ENCODE assay signal across 16 mouse cellular contexts in the genomic region with DNA sequence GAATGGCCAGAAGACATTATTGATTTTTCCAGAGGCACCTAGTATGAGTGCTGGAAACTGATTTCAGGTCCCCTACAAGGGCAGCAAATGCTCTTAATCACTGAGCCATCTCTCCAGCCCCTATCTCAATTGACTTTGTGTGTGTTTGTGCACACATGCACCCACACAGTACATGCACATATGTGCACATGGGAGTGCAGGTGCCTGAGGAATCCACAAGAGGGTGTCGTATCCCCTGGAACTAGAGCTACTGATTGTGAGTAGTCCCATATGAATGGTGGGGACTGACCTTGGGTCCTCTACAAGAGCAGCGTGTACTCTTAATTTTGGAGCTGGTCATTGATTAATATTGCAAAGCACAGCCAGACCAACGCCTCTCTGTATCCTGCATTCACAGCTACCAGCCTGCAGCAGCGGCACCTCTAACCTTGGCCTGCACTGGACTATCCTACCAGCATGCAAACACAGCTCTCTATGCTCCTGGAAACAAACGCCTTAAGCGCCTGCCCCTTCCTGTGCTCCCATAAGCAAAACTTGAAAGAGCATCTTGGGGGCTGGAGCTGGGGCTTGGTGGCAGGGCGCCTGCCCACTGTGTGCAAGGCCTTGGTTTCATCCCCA. TPM values are rescaled to one million over a fixed set of nuclear protein-coding genes. Genes with fewer than 3 reads are reported as not detected.
DNase-seq lines count a peak whose midpoint lies in the region; ATAC-seq and TF ChIP-seq lines count a peak whose summit lies in the region.
"Had no signal": no experiment of that assay in that cellular context is flagged by ENCODE, and none has a peak within 500 bp of the region (broad histone marks: within the 10 kb centered on the region; RNA-seq: fewer than 3 reads in every experiment).

No protein-coding gene starts in this region.

- H3K4me3 ChIP-seq in hindbrain, embryonic 15.5 days = no peak overlapping the region
- H3K4me3 ChIP-seq in hindbrain, embryonic 11.5 days (ENCODE audit: low read depth, low read length) = no peak overlapping the region
- H3K4me3 ChIP-seq in lung, embryonic 16.5 days (ENCODE audit: low read length) = no peak overlapping the region
- H3K4me3 ChIP-seq in MEL (ENCODE audit: control insufficient read depth in 1 of 2, insufficient read depth in 1 of 2, low read depth in 2 of 2, low read length in 2 of 2) = no peak overlapping the region
- H3K4me3 ChIP-seq: forebrain, embryonic 13.5 days had no signal

- TF ChIP-seq RAD21 in MEL (IDR thresholded peaks at IDR 0.05; ENCODE audit: low read depth, low read length) = peak; percentile 45

- no peak for TF ChIP-seq POLR2A in MEL (IDR thresholded peaks at IDR 0.05; ENCODE audit: control insufficient read depth in 1 of 2, insufficient read depth in 1 of 2, low read depth in 1 of 2, low read length in 2 of 2, poor library complexity in 1 of 2)

- peak; percentile 58; the same call in 1 of the 2 replicates for ATAC-seq in hindbrain, embryonic 15.5 days (ENCODE audit: low FRiP score, low read depth)
- no peak for ATAC-seq in hindbrain, embryonic 11.5 days (ENCODE audit: low FRiP score)
- ATAC-seq in lung, embryonic 16.5 days (ENCODE audit: low read depth) = no peak
- ATAC-seq: forebrain, embryonic 13.5 days had no signal

- no peak for DNase-seq in hindbrain, embryonic 11.5 days (ENCODE audit: low spot score)
- DNase-seq in lung, adult 18-20 months = no peak
- peak; percentile 55 for DNase-seq in MEL (ENCODE audit: low read depth, low spot score)
- DNase-seq in induced T-regulatory cell, adult 2 months (ENCODE audit: low read depth) = peak; percentile 34
- DNase-seq in layer of hippocampus, adult 9-10 months (ENCODE audit: low spot score) = no peak
- DNase-seq: adrenal gland, adult 8-10 months; cerebellum, adult 11 months; gastrocnemius, postnatal 14 days; kidney, postnatal 36 days had no signal

- TF ChIP-seq EP300 in MEL (IDR thresholded peaks at IDR 0.05; ENCODE audit: low read depth in 1 of 2, low read length in 2 of 2) = no peak

- WGBS in hindbrain, embryonic 15.5 days = 84% methylated on average over 7 of the region's 7 CpGs
- WGBS in hindbrain, embryonic 11.5 days = 90% methylated on average over 7 of the region's 7 CpGs
- 80% methylated on average over 7 of the region's 7 CpGs for WGBS in lung, embryonic 16.5 days

- no peaks in the 10 kb centered on the region for H3K27me3 ChIP-seq in hindbrain, embryonic 15.5 days
- H3K27me3 ChIP-seq in hindbrain, embryonic 11.5 days (ENCODE audit: control insufficient read depth, insufficient read depth, low read length) = no peaks in the 10 kb centered on the region
- H3K27me3 ChIP-seq in lung, embryonic 16.5 days (ENCODE audit: control insufficient read depth, insufficient read depth, low read depth, low read length) = no peaks in the 10 kb centered on the region
- H3K27me3 ChIP-seq in MEL (ENCODE audit: control insufficient read depth in 1 of 2, insufficient read depth in 2 of 2, low read length in 2 of 2) = no peaks in the 10 kb centered on the region
- H3K27me3 ChIP-seq: forebrain, embryonic 13.5 days had no signal

- H3K79me2 ChIP-seq in MEL (ENCODE audit: control insufficient read depth, insufficient read depth, low read length, poor library complexity) = no peaks in the 10 kb centered on the region

- H3K36me3 ChIP-seq in hindbrain, embryonic 15.5 days = peaks cover 8% of the 10 kb centered on the region
- no peaks in the 10 kb centered on the region for H3K36me3 ChIP-seq in hindbrain, embryonic 11.5 days (ENCODE audit: control insufficient read depth, insufficient read depth, low read length)
- H3K36me3 ChIP-seq in lung, embryonic 16.5 days (ENCODE audit: control insufficient read depth, insufficient read depth, low read length) = no peaks in the 10 kb centered on the region
- H3K36me3 ChIP-seq in MEL (ENCODE audit: control insufficient read depth in 1 of 2, insufficient read depth in 2 of 2, low read length in 2 of 2) = no peaks in the 10 kb centered on the region

- no peak overlapping the region for H3K27ac ChIP-seq in hindbrain, embryonic 15.5 days (replicated peaks)
- no peak overlapping the region for H3K27ac ChIP-seq in hindbrain, embryonic 11.5 days (ENCODE audit: low read depth, low read length)
- H3K27ac ChIP-seq in lung, embryonic 16.5 days (ENCODE audit: low read length) = peak overlapping the region; percentile 66
- no peak overlapping the region for H3K27ac ChIP-seq in MEL (ENCODE audit: control insufficient read depth, low read depth, low read length)

- 0 out of 2 replicates have a peak, but pooled peaks cover 5% of the 10 kb centered on the region for H3K4me1 ChIP-seq in hindbrain, embryonic 15.5 days (replicated peaks)
- H3K4me1 ChIP-seq in hindbrain, embryonic 11.5 days (replicated peaks; ENCODE audit: control insufficient read depth, insufficient read depth, low read length) = no peaks in the 10 kb centered on the region
- H3K4me1 ChIP-seq in lung, embryonic 16.5 days (replicated peaks; ENCODE audit: control insufficient read depth, insufficient read depth, low read length) = 0 out of 2 replicates have a peak, but pooled peaks cover 9% of the 10 kb centered on the region
- H3K4me1 ChIP-seq in MEL (ENCODE audit: control insufficient read depth in 1 of 2, insufficient read depth in 2 of 2, low read length in 2 of 2) = 0 out of 4 replicates have a peak, but pooled peaks cover 0 to 3% of the 10 kb centered on the region in 2 experiments

- H3K4me2 ChIP-seq in hindbrain, embryonic 15.5 days = no peak overlapping the region
- H3K4me2 ChIP-seq in hindbrain, embryonic 11.5 days (replicated peaks; ENCODE audit: low read depth, low read length) = no peak overlapping the region
- no peak overlapping the region for H3K4me2 ChIP-seq in lung, embryonic 16.5 days (ENCODE audit: low read depth, low read length)
- H3K4me2 ChIP-seq: forebrain, embryonic 13.5 days had no signal

- no peak overlapping the region for H3K9ac ChIP-seq in hindbrain, embryonic 15.5 days
- H3K9ac ChIP-seq in hindbrain, embryonic 11.5 days (ENCODE audit: low read depth, low read length) = no peak overlapping the region
- no peak overlapping the region for H3K9ac ChIP-seq in lung, embryonic 16.5 days (ENCODE audit: low read length)
- no peak overlapping the region for H3K9ac ChIP-seq in MEL (ENCODE audit: control insufficient read depth, low read depth, low read length, poor library complexity, severe bottlenecking)
- H3K9ac ChIP-seq: forebrain, embryonic 13.5 days had no signal

- H3K9me3 ChIP-seq in hindbrain, embryonic 15.5 days = no peaks in the 10 kb centered on the region
- H3K9me3 ChIP-seq in hindbrain, embryonic 11.5 days (ENCODE audit: control insufficient read depth, low read length) = no peaks in the 10 kb centered on the region
- H3K9me3 ChIP-seq in lung, embryonic 16.5 days (ENCODE audit: control insufficient read depth, low read length) = peaks cover 2% of the 10 kb centered on the region; the same call in 1 of the 2 replicates
- no peaks in the 10 kb centered on the region for H3K9me3 ChIP-seq in MEL (replicated peaks; ENCODE audit: insufficient read depth, low read length)

- peak; percentile 47 to 60 (median 59) for TF ChIP-seq CTCF in MEL (IDR thresholded peaks at IDR 0.05 in 2 of 3, conservative IDR thresholded peaks at IDR 0.05 in 1 of 3; ENCODE audit: control insufficient read depth in 1 of 3, insufficient read depth in 1 of 3, low read depth in 2 of 3, low read length in 3 of 3, poor library complexity in 1 of 3, severe bottlenecking in 1 of 3)

TF ChIP-seq in MEL, 35 proteins besides CTCF, POLR2A, EP300 and RAD21:
- TF ChIP-seq MYC (IDR thresholded peaks at IDR 0.05; ENCODE audit: low read depth, low read length) = 0 out of 2 replicates have a peak, but pooled peaks have one; percentile 15
- no peak for TF ChIP-seq MEF2A (IDR thresholded peaks at IDR 0.05; ENCODE audit: extremely low read depth, insufficient replicate concordance, low read depth, low read length, poor library complexity, severe bottlenecking)
- TF ChIP-seq SMC3 (IDR thresholded peaks at IDR 0.05; ENCODE audit: low read depth, low read length) = peak; percentile 54
- TF ChIP-seq TCF12 (IDR thresholded peaks at IDR 0.05; ENCODE audit: low read depth, low read length) = no peak
- TF ChIP-seq MAZ (IDR thresholded peaks at IDR 0.05; ENCODE audit: low read depth, low read length) = no peak
- no peak for TF ChIP-seq POLR2AphosphoS5 (IDR thresholded peaks at IDR 0.05; ENCODE audit: borderline replicate concordance, low read depth, low read length)
- TF ChIP-seq ZC3H11A (IDR thresholded peaks at IDR 0.05; ENCODE audit: low read depth, low read length) = 0 out of 2 replicates have a peak, but pooled peaks have one; percentile 19
- no peak for TF ChIP-seq POLR2AphosphoS2 (IDR thresholded peaks at IDR 0.05; ENCODE audit: low read length)
- TF ChIP-seq MAX (IDR thresholded peaks at IDR 0.05; ENCODE audit: low read length) = no peak
- no peak for TF ChIP-seq MXI1 (IDR thresholded peaks at IDR 0.05; ENCODE audit: low read depth, low read length)
TF ChIP-seq in MEL: peak in this region for 3.

RNA-seq across cellular contexts. Expression of gene Olfr1373, which starts 14.8 kb away (rescaled TPM):
- not detected in 2 replicates for polyA plus RNA-seq in hindbrain, embryonic 15.5 days (2015; fragmentation: Nextera tagmentation; extraction: Ambion mirVana)
- polyA plus RNA-seq in hindbrain, embryonic 11.5 days (2014; fragmentation: Nextera tagmentation; extraction: Ambion mirVana) = not detected in 2 replicates
- not detected in 2 replicates for polyA plus RNA-seq in lung, embryonic 16.5 days (2015; fragmentation: Nextera tagmentation; extraction: Ambion mirVana)
- total RNA-seq in MEL (2012; rRNA removed) = not detected in 2 replicates
- polyA plus RNA-seq in MEL (2012; ENCODE audit: insufficient read depth in 1 of 2, insufficient read length in 2 of 2, low read depth in 1 of 2, low replicate concordance in 2 of 2, missing spikeins in 1 of 2) = not detected
- total RNA-seq: adrenal gland, adult 8-10 months; gastrocnemius, postnatal 14 days; heart, postnatal 10 days had no signal
- polyA plus RNA-seq: forebrain, embryonic 13.5 days; limb, embryonic 11.5 days; neural tube, embryonic 11.5 days; urinary bladder, adult 2 months had no signal

RNA-seq across cellular contexts. Expression of gene Ppp2ca, which starts 32.1 kb away (rescaled TPM):
- 126 and 131 TPM in 2 replicates for polyA plus RNA-seq in hindbrain, embryonic 15.5 days (2015; fragmentation: Nextera tagmentation; extraction: Ambion mirVana)
- polyA plus RNA-seq in hindbrain, embryonic 11.5 days (2014; fragmentation: Nextera tagmentation; extraction: Ambion mirVana) = 128 and 136 TPM in 2 replicates
- 57.8 and 62.7 TPM in 2 replicates for polyA plus RNA-seq in lung, embryonic 16.5 days (2015; fragmentation: Nextera tagmentation; extraction: Ambion mirVana)
- 78.2 and 89.5 TPM in 2 replicates for total RNA-seq in MEL (2012; rRNA removed)
- polyA plus RNA-seq in MEL (2012; ENCODE audit: insufficient read depth in 1 of 2, insufficient read length in 2 of 2, low read depth in 1 of 2, low replicate concordance in 2 of 2, missing spikeins in 1 of 2) = 100 to 1,000 TPM; 102 to 113 TPM

Comparison
In these comparisons a context has a peak if more than half of its experiments do, and no peak if none do; other contexts are left out.
1. DNase-seq: peak in MEL (single experiment) and induced T-regulatory cell, adult 2 months (single experiment); none in hindbrain, embryonic 11.5 days (single experiment), lung, adult 18-20 months (0 of 2) and layer of hippocampus, adult 9-10 months (single experiment).